Mouse (Mus musculus) NIH3T3 (cell line): Measurements from ENCODE around the gene Csrp1.

Experiments
- DNase-seq: peaks from one replicate; pipeline ENCODE4 v3.0.0-alpha.2; 2012; ENCODE audit warnings: low read depth

Csrp1 gene

GRCm38 (mm10) chr1:135770896-135771572 lies 51.2 kb downstream of the Csrp1 start:
- peak; percentile 94 for DNase-seq

GRCm38 (mm10) chr1:135771573-135771970 lies 51.7 kb downstream of the Csrp1 start:
- DNase-seq = peak; percentile 71

- DNase-seq = peak; percentile 72
Observed at GRCm38 (mm10) chr1:135776596-135776995, 56.7 kb downstream of the Csrp1 start.

GRCm38 (mm10) chr1:135777046-135777445 lies 57.2 kb downstream of the Csrp1 start:
- DNase-seq = no peak

DNA sequence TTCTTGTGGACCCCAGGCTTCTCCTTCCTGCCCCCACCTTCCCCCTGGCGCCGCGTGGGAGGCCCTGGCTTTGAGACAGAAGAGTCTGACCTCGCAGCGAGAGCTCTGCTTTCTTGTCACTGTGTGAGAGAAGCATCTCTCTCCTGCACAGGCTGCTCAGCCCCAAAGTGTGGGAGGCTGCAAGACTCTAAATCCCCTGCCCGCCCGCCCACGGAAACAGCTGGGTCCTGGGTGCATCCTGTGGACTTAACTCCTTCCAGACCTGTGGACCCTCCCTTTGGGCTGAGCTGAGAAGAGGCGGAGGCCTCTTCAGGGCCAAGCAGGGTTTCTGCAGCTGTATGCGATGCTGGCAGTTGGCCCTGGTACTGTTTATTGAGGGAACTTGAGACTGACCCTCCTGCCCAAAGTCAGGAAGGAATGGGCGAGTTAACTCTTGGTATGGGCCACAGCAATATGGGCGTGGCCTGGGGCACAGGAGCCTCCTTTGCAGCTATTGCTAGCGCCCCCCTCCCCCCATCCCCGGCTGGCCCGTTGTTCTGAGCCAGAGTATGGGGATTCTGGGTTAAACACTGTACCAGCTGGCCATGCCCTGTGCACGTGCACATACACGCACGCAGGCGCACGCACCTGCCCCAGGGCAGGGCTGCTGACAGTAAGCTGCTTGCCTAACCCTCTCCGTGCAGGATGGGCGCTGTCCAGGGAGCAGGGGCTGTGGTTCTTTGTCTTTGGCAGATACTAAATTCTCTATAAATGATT lies 59.1 kb downstream of the Csrp1 start, which contains the start of gene Tnni1:
Gene Tnni1, plus strand, starts transcription at position 655 of the 756 bp plus-strand sequence.
- DNase-seq = peak; percentile 84

GRCm38 (mm10) chr1:135780649-135781048 lies 60.8 kb downstream of the Csrp1 start:
- DNase-seq = no peak

GRCm38 (mm10) chr1:135781220-135781619 lies 61.4 kb downstream of the Csrp1 start:
- DNase-seq = peak; percentile 92

- DNase-seq = no peak
Observed at GRCm38 (mm10) chr1:135782816-135783215, 63.0 kb downstream of the Csrp1 start.

- peak; percentile 94 for DNase-seq
Observed at GRCm38 (mm10) chr1:135787799-135788198, 67.9 kb downstream of the Csrp1 start.

DNA sequence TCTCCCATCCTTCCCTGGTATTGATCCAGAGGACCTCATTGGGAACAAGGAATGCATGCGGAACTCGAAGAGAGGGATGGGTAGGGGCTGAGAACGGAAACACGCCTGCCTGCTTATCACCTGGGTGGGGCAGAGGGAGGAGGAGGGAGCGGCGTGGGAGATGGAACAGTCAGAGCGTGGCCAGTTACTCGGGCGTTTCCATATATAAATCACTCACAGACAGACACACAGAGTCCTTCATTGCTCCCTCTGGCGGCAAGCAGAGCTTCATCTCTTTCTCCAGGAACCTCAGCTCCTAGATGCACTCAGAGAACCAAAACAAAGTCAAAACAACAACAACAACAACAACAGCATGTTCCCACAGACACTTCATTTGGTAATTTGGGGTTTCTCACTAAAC lies 68.8 kb downstream of the Csrp1 start:
- peak; percentile 78 for DNase-seq

DNA sequence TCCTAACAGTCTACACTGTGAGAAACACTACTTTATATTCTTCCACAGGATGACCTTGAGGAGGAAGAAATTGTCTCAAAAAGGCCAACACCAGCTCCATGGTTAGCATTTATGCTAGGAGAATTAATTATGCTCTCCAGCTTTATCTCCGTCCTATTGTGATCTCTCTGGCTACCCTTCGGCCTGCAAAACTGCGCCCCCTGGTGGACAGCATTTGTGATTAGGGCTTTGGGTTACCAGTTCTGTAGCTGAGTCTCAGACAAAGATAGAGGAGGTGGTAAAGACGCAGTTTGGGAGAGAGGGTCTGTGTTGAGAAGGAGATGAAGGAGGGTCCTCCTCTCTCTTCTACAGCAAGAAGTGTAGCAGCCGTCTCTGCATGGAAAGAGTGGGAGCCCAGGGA lies 70.0 kb downstream of the Csrp1 start:
- DNase-seq = peak; percentile 75

DNA sequence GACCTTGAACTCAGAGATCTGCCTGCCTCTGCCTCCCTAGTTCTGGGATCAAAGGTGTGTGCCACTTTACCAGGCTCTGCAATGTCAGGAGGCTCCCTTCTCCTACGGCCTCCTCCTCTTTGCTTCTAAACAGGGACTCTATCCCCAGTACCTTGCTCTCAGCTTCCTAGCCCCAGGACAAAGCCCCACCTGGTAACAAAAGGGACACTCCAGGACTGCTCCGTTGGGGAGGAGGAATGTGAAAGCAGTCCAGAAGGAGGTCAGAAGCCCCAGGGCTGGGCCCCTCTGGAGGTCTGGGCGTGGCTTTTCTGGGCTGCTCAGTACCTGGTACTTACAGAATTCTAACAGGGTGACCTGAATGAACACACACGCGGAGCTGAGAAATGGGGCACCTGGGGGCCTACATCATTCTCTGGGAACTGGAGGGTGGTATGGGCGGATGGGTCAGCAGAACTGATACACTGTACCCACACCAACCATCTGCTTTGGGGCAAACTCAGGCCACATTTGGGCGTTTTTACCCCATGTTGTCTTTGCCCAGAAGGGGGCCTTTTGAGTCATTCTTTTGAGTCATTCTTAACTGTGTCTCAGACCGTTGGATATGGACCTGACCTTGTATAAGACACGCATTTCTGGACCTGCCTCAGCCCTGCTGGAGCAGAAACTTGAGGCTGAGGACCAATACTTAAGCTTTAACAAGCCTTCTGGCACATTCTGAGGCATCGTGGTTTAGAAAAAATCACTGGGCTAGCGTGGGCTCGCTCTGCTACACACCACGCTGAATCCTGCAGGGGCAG lies 72.5 kb downstream of the Csrp1 start:
- DNase-seq = peak; percentile 60

DNA sequence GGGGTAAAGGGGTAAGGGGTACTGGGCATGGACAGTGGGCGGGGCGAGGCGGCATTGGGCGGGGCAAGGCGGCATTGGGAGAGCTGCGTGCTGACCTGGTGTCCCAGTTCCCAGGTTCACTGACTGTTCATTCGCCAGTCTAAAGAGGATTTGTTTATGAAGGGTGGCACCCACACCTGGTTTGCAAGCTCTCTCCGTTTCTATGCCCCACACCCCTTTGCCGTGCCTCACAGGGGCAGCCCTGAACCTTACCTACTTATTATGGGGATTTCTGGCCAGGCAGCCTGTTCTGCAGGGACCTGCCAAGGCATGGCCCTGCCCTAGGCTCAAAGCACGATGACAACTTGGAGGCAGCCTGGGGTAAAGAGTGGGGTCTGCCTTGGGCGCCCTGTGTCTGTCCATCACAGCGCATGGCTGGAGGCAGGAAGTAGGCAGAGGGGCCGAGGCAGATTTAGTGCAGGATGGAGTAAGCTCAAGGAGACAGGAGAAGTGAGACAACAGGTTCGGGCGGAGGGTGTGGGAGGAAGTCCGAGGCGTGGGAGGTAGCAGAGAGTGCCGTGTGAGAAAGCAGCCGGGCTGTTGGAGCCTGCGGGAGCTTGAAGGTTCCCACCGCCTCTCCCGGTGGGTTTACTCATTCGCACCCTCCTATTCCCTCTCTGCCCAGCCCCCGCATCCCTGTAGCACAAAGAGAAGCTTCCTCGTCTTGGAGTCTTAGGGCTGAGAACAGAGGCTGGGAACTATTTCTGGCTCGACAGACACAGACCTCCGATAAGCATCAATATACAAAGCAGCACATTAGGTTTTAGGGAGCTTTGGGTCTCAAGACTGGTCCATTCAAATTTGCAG lies 73.7 kb downstream of the Csrp1 start:
- no peak for DNase-seq

GRCm38 (mm10) chr1:135794216-135795134 lies 74.6 kb downstream of the Csrp1 start:
- DNase-seq = no peak

DNA sequence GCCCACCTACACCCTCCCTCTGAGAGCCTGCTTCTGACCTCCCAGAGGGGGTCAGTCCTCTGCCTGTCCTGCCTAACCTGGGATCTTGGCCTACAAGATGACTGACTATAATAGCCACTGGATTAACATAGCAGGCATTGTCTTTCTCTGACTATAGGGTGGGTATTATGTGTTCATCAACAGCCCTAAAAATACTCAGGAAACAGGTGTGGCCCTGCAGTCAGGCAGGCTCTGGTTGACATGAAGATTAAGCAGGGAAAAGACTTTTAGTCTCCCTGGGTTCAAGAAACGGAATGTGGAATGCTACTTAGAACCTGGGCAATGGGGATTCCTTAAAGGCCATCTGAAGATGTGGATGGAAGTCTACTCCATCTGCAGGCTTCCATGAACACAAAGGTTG lies 78.6 kb downstream of the Csrp1 start:
- no peak for DNase-seq

DNA sequence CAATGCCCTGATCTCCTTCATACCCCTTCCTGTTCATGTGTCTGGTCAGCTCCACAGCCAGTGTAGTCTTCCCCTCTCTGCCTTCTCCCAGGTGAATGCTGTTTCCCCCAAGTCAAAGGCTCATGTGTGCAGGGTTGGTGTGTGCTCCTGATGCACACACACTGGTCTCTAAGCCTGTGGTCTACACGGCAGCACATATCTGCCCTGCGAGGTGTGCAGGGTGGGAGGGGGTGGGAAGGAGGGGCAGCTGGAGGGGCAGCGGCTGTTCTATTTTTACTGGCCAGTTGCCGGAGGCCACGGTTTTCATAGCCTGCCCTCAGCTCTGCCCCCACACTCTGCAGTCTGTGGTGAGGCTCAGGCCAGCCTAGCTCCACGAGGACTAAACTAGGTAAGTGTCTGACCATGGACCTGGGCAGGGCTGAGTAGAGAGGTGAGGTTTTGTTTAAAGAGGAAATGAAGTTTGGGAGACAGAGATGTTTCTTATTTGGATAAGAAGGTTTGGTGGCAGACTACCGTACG lies 79.3 kb downstream of the Csrp1 start:
- no peak for DNase-seq

- DNase-seq = peak; percentile 52
Observed at GRCm38 (mm10) chr1:135800192-135800950, 80.5 kb downstream of the Csrp1 start.
